Mouse (Mus musculus) embryonic facial prominence, embryonic 11.5 days (tissue): ENCODE measurements around the gene Cpsf6. TPM values are rescaled to one million over a fixed set of nuclear protein-coding genes. Genes with fewer than 3 reads are reported as not detected.

Experiments
- ATAC-seq: fragments of 200-750 bp; cut with Nextera tagmentation; replicated peaks from 2 replicates; pipeline ENCODE4 v1.8.0; 2017; ENCODE audit warnings: low read depth; ENCODE audit not compliant: insufficient number of reproducible peaks, low FRiP score, low TSS enrichment
- DNase-seq: peaks from one replicate; pipeline ENCODE4 v3.0.0-alpha.2; 2015; ENCODE audit warnings: low spot score
- H3K27ac ChIP-seq: fragments of 300-500 bp; sonication (generic); replicated peaks from 2 replicates; pipeline ENCODE4 v1.5.1; 2014; ENCODE audit warnings: mild to moderate bottlenecking, low read depth, low read length, control low read depth
- H3K27me3 ChIP-seq: fragments of 300-500 bp; sonication (generic); 2 replicates; pipeline ENCODE4 v1.6.1; 2014; ENCODE audit warnings: mild to moderate bottlenecking, low read length, moderate library complexity, mixed read lengths; ENCODE audit not compliant: control insufficient read depth, insufficient read depth
- H3K36me3 ChIP-seq: fragments of 300-500 bp; sonication (generic); replicated peaks from 2 replicates; pipeline ENCODE4 v1.6.1; 2014; ENCODE audit warnings: low read depth, mild to moderate bottlenecking, low read length, moderate library complexity, mixed read lengths; ENCODE audit not compliant: control insufficient read depth, insufficient read depth
- H3K4me1 ChIP-seq: fragments of 300-500 bp; sonication (generic); 2 replicates; pipeline ENCODE4 v1.6.1; 2014; ENCODE audit warnings: low read length, mixed read lengths; ENCODE audit not compliant: control insufficient read depth, insufficient read depth
- H3K4me2 ChIP-seq: fragments of 300-500 bp; sonication (generic); 2 replicates; pipeline ENCODE4 v1.6.1; 2014; ENCODE audit warnings: low read depth, mild to moderate bottlenecking, control low read depth, low read length, moderate library complexity
- H3K4me3 ChIP-seq: fragments of 300-500 bp; sonication (generic); 2 replicates; pipeline ENCODE4 v1.5.1; 2014; ENCODE audit warnings: low read depth, low read length, control low read depth
- H3K9ac ChIP-seq: fragments of 300-500 bp; sonication (generic); replicated peaks from 2 replicates; pipeline ENCODE4 v1.6.1; 2014; ENCODE audit warnings: mild to moderate bottlenecking, control low read depth, low read length
- H3K9me3 ChIP-seq: fragments of 300-500 bp; sonication (generic); replicated peaks from 2 replicates; pipeline ENCODE4 v1.6.1; 2016; ENCODE audit warnings: mild to moderate bottlenecking, low read length, inconsistent platforms, mixed read lengths; ENCODE audit not compliant: control insufficient read depth
- WGBS: fragments of 180-500 bp; shearing (Covaris S2); extraction: QIAGEN DNeasy Blood & Tissue Kit; methylation state at CpG from one replicate; pipeline ENCODE4 v1.1.7; 2014; 5-methylcytosine and 5-hydroxymethylcytosine counted together
- polyA plus RNA-seq: library from polyadenylated mRNA; unstranded; fragments of >200 nt; fragmentation: Nextera tagmentation; extraction: Ambion mirVana; gene quantifications from 2 replicates; pipeline ENCODE4 v1.2.1, GENCODE M21; 2014

Cpsf6 gene
- polyA plus RNA-seq = 212 and 223 TPM in 2 replicates

DNA sequence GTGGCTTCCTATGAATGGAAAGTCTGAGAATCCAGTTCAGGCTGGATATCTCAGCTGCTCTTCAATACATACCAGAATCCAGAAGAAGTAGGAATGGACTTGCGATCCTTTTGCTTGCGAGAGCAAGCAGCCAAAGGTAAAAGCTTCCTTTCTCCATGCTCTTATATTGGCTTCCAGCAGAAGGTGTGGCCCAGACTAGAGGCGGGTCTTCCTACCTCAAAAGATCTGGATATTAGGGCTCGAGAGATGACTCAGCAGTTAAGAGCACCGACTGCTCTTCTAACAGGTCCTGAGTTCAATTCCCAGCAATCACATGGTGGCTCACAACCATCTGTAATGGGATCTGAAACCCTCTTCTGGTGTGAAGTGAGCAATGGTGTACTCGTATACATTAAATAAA, at the start of gene Cpsf6:
Gene Cpsf6 (minus strand): TSS at position 108 of the 400 bp plus-strand sequence.
- H3K4me2 ChIP-seq = no peak within 1 kb of the TSS
- ATAC-seq = no peak
- H3K4me3 ChIP-seq = no peak within 1 kb of the TSS
- no peaks in the 10 kb centered on the region for H3K4me1 ChIP-seq
- no peak for DNase-seq
- WGBS = 85% methylated on average over 6 of the region's 6 CpGs
- no peak within 1 kb of the TSS for H3K27ac ChIP-seq
- no peaks in the 10 kb centered on the region for H3K9me3 ChIP-seq
- H3K36me3 ChIP-seq = no peaks in the 10 kb centered on the region
- no peak within 1 kb of the TSS for H3K9ac ChIP-seq
- H3K27me3 ChIP-seq = no peaks in the 10 kb centered on the region

DNA sequence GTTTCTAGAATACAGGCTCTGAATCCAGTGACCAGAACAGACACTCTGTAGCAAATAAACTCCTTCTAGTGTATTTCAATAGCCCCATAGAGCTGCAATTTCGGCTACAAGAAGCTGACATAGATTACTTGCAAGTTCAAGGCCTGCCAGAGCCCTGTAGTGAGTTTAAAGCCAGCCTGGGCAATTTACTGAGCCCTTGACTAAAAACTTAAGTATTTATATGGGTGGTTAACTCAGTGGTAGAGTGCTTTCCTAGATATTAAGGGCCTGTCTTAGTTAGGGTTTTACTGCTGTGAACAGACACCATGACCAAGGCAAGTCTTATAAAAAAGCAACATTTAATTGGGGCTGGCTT, 46.8 kb upstream of the Cpsf6 start:
- H3K27me3 ChIP-seq = no peaks in the 10 kb centered on the region
- no peak overlapping the region for H3K4me3 ChIP-seq
- H3K4me2 ChIP-seq = no peak overlapping the region
- ATAC-seq (no peak), DNase-seq (no peak)
- WGBS = 73% methylated on average over 1 of the region's 1 CpGs
- no peak overlapping the region for H3K9ac ChIP-seq
- H3K9me3 ChIP-seq = no peaks in the 10 kb centered on the region
- no peak overlapping the region for H3K27ac ChIP-seq
- no peaks in the 10 kb centered on the region for H3K4me1 ChIP-seq
- no peaks in the 10 kb centered on the region for H3K36me3 ChIP-seq

DNA sequence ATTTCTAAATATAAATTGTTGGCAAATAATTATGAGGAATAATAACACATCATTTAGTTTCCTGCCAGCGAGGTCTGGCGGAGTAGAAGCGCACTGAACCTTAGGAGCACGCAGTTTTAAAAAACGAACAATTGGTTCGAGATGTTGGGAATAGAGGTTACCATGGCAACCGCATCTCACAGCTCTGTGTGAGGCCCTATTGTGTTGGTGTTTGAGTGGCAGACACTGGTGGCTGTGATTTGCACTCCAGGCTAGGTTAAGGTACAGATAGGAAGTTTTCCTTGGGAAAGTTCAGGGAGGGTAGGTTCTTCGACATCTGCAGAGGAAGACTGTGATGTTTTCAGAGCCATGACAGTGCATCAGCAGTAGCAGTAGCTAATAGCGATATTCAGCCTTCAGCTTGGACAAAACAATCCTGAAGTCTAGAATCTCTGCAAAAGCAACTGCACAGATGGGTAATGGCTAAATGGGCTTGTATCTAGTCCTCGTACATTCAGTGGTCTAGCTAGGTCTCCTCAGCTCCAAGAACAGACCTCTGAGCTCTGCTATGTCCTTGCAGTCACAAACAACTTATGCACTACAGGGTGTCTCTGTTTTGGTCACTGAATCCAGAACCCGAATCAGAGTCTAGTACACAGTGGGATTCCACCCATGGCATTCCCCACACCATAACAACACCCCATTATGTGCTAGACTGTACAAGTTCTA, 46.2 kb upstream of the Cpsf6 start:
- no peaks in the 10 kb centered on the region for H3K36me3 ChIP-seq
- H3K27ac ChIP-seq = no peak overlapping the region
- no peak overlapping the region for H3K4me2 ChIP-seq
- no peaks in the 10 kb centered on the region for H3K9me3 ChIP-seq
- DNase-seq (peak; percentile 61), ATAC-seq (peak; percentile 67; the same call in 1 of the 2 replicates)
- no peak overlapping the region for H3K4me3 ChIP-seq
- H3K27me3 ChIP-seq = no peaks in the 10 kb centered on the region
- no peak overlapping the region for H3K9ac ChIP-seq
- no peaks in the 10 kb centered on the region for H3K4me1 ChIP-seq
- 50% methylated on average over 11 of the region's 11 CpGs for WGBS

DNA sequence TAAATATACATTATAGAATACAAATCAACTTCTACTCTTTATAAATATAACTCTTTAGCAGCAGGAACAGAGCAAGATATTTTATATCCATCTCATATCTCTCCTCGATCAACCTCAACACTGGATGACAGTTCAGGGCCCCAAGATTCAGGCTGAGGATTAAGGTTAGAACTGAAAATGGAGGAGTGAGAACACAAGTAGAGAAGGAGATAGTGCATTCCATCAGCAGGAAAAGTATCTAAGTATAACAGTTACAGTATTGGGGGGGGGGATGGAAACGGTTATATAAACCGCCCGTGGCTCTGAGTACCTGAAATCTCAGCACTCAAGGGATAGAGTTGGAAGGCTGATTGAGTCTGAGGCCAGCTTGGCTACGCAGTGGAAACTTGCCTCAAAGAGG, 45.2 kb upstream of the Cpsf6 start:
- Histone ChIP-seq H3K4me3 (no peak overlapping the region), H3K9me3 (no peaks in the 10 kb centered on the region), H3K9ac (no peak overlapping the region), H3K27me3 (no peaks in the 10 kb centered on the region), H3K4me2 (no peak overlapping the region), H3K27ac (no peak overlapping the region), H3K36me3 (no peaks in the 10 kb centered on the region), H3K4me1 (no peaks in the 10 kb centered on the region)
- ATAC-seq = no peak
- 91% methylated on average over 5 of the region's 5 CpGs for WGBS
- no peak for DNase-seq

DNA sequence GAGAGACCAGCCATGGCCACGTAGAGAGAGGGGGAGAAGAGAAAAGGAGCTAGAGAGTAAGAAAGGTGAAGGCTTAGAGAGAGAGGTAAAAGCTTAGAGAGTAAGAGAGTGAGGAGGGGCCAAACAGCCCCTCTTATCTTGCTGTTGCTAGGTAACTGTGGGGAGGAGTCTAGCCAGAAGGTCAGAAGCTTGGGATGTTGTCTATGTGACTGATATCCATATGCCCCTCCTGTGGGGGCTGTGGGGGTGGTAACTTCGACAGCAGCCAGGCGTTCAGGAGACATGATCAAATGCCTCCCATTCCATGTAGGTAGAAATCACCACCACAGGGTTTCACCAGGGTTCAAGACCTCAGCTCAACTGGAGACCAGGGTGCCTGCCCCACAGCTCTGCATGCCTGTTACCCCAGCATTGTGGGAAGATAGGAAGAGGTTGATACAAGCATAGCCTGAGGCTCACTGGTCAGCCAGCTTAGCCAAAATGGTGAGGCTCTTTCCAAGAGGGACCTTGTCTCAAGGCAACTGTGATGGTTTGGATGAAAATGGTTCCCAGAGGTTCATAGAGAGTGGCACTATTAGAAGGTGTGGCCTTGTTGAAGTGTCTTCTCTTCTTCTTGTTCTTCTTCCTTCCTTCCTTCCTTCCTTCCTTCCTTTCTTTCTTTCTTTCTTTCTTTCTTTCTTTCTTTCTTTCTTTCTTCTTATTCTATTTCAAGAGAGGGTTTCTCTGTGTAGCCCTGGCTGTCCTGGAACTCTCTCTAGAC, 44.5 kb upstream of the Cpsf6 start:
- Histone ChIP-seq H3K27ac (no peak overlapping the region), H3K4me3 (no peak overlapping the region), H3K36me3 (no peaks in the 10 kb centered on the region), H3K9ac (no peak overlapping the region), H3K4me2 (no peak overlapping the region), H3K4me1 (no peaks in the 10 kb centered on the region), H3K27me3 (no peaks in the 10 kb centered on the region), H3K9me3 (no peaks in the 10 kb centered on the region)
- no peak for DNase-seq
- no peak for ATAC-seq
- WGBS = 66% methylated on average over 3 of the region's 3 CpGs

DNA sequence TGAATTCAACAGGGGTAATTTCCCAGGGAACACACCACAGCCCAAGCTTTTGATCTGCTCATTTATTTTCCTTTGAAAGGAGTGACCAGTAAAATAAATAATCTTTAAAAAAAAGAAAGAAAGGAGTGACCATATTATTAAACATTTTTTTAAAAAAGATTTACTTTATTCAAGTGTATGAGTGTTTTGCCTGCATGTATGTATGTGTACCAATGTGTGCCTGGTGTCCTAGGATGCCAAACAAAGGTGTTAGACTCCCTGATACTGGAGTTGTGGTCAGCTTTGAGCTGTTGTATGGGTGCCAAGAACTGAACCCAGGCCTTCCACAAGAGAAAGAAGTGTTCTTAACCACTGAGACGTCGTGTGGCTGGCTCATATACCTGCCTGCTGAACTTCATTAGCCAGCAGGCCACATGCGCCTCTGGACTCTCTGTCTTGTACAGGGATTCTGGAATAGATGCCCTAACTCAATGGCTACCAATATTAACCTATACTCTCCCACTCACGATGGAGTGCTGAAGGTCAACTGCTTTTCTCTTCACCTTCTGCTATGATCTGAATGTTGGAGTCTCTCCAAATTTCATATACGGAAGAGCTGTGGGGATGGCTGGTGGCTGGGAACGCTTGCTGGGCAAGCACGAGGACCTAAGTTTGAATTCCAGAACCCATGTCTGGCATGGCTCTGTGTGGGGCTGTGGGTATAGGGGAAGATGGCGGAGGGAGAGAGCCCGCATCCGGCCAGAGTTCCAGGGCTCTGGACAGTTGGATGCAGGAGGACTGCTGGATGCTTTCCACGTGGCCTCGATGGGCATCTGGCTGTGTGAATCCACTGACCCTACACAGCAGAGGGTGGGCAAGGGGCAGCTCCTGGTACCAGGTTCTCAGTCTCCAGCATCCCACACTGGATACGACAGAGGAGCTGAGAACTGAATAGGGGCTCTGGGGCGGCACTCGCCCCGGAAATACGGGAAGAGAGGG, 43.5 kb upstream of the Cpsf6 start:
- ATAC-seq = no peak
- 88% methylated on average over 17 of the region's 17 CpGs for WGBS
- Histone ChIP-seq H3K4me1 (no peaks in the 10 kb centered on the region), H3K27ac (no peak overlapping the region), H3K9ac (no peak overlapping the region), H3K36me3 (no peaks in the 10 kb centered on the region), H3K4me3 (no peak overlapping the region), H3K27me3 (no peaks in the 10 kb centered on the region), H3K4me2 (no peak overlapping the region), H3K9me3 (no peaks in the 10 kb centered on the region)
- no peak for DNase-seq

DNA sequence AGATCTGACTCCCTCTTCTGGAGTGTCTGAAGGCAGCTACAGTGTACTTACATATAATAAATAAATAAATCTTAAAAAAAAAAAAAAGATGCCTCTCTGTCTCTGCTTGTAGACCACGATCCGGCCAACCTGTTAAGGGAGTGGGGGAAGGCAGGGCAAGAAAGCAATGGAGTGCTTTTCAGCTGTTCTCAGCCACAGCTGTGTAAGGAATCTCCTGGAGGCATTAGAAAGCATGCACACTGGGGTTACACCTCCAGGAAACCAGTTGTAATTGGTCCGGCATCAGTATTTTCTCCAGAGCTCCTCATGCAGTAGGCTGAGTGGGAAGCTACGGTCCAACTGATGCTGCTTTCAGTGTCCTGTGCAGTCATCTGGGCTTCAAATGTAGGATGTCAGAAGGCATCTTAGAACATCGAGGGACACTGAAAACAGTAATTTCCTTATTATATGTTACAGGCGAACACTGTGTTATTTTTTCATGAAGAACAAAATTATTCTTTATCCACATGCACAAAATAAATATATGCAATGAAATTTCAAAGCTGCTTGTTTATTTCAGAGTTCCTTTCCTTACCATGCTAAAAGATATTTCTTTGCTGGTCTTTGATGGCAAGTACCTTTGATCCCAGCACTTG, 42.5 kb upstream of the Cpsf6 start:
- H3K9ac ChIP-seq = no peak overlapping the region
- 81% methylated on average over 6 of the region's 6 CpGs for WGBS
- H3K4me2 ChIP-seq = no peak overlapping the region
- no peaks in the 10 kb centered on the region for H3K27me3 ChIP-seq
- H3K27ac ChIP-seq = no peak overlapping the region
- no peaks in the 10 kb centered on the region for H3K9me3 ChIP-seq
- no peaks in the 10 kb centered on the region for H3K4me1 ChIP-seq
- H3K4me3 ChIP-seq = no peak overlapping the region
- no peaks in the 10 kb centered on the region for H3K36me3 ChIP-seq
- DNase-seq (no peak), ATAC-seq (no peak)
